Mouse (Mus musculus) neural tube, embryonic 11.5 days (tissue): ENCODE data around the gene Jup. TPM values are rescaled to one million over a fixed set of nuclear protein-coding genes. Genes with fewer than 3 reads are reported as not detected.

ENCODE experiments used
- ATAC-seq: fragments of 200-750 bp; cut with Nextera tagmentation; 2 replicates; pipeline ENCODE4 v1.8.0; 2017; ENCODE audit warnings: moderate number of reproducible peaks, mild to moderate bottlenecking, moderate TSS enrichment, moderate library complexity; ENCODE audit not compliant: insufficient read depth, low FRiP score, low TSS enrichment
- DNase-seq: peaks from one replicate; pipeline ENCODE4 v3.0.0-alpha.2; 2015; ENCODE audit warnings: low spot score
- H3K27ac ChIP-seq: fragments of 300-500 bp; sonication (generic); 2 replicates; pipeline ENCODE4 v1.5.1; 2014; ENCODE audit warnings: low read depth, mild to moderate bottlenecking, low read length
- H3K27me3 ChIP-seq: fragments of 300-500 bp; sonication (generic); 2 replicates; pipeline ENCODE4 v1.6.1; 2014; ENCODE audit warnings: mild to moderate bottlenecking, low read length, mixed read lengths; ENCODE audit not compliant: control insufficient read depth, insufficient read depth
- H3K36me3 ChIP-seq: fragments of 300-500 bp; sonication (generic); 2 replicates; pipeline ENCODE4 v1.6.1; 2014; ENCODE audit warnings: mild to moderate bottlenecking, low read length, moderate library complexity, mixed read lengths; ENCODE audit not compliant: control insufficient read depth, insufficient read depth
- H3K4me1 ChIP-seq: fragments of 300-500 bp; sonication (generic); 2 replicates; pipeline ENCODE4 v1.6.1; 2014; ENCODE audit warnings: low read length, mixed read lengths; ENCODE audit not compliant: control insufficient read depth, insufficient read depth
- H3K4me2 ChIP-seq: fragments of 300-500 bp; sonication (generic); 2 replicates; pipeline ENCODE4 v1.6.1; 2014; ENCODE audit warnings: low read depth, mild to moderate bottlenecking, moderate library complexity
- H3K4me3 ChIP-seq: fragments of 300-500 bp; sonication (generic); 2 replicates; pipeline ENCODE4 v1.5.1; 2014; ENCODE audit warnings: low read depth, low read length
- H3K9ac ChIP-seq: fragments of 300-500 bp; sonication (generic); 2 replicates; pipeline ENCODE4 v1.6.1; 2014; ENCODE audit warnings: mild to moderate bottlenecking, low read length
- H3K9me3 ChIP-seq: fragments of 300-500 bp; sonication (generic); 2 replicates; pipeline ENCODE4 v1.6.1; 2016; ENCODE audit warnings: low read length; ENCODE audit not compliant: control insufficient read depth
- WGBS: fragments of 180-500 bp; shearing (Covaris S2); extraction: QIAGEN DNeasy Blood & Tissue Kit; methylation state at CpG from one replicate; pipeline ENCODE4 v1.1.7; 2014; 5-methylcytosine and 5-hydroxymethylcytosine counted together
- polyA plus RNA-seq: library from polyadenylated mRNA; unstranded; fragments of >200 nt; fragmentation: Nextera tagmentation; extraction: Ambion mirVana; gene quantifications from 2 replicates; pipeline ENCODE4 v1.2.1, GENCODE M21; 2014

The Jup gene
- polyA plus RNA-seq, 1 experiment from 2014 or later: 48.8 TPM

- no peak overlapping the region for H3K9ac ChIP-seq
- H3K36me3 ChIP-seq: no peaks in the 10 kb centered on the region
- DNase-seq: no peak
- no peak overlapping the region for H3K4me3 ChIP-seq
- peaks cover 8% of the 10 kb centered on the region; the same call in 1 of the 2 replicates for H3K27me3 ChIP-seq
- ATAC-seq: no peak
- 82% methylated on average over 11 of the region's 11 CpGs for WGBS
- H3K4me1 ChIP-seq: peaks cover 7% of the 10 kb centered on the region; the same call in 1 of the 2 replicates
- H3K9me3 ChIP-seq: no peaks in the 10 kb centered on the region
- H3K27ac ChIP-seq: no peak overlapping the region
- no peak overlapping the region for H3K4me2 ChIP-seq
Observed at GRCm38 (mm10) chr11:100411736-100412135, 14.2 kb upstream of the Jup start.

GRCm38 (mm10) chr11:100409686-100410085, 12.1 kb upstream of the Jup start:
- WGBS: 81% methylated on average over 3 of the region's 3 CpGs
- DNase-seq (no peak), ATAC-seq (no peak)
- H3K36me3 ChIP-seq: no peaks in the 10 kb centered on the region
- no peak overlapping the region for H3K4me2 ChIP-seq
- no peak overlapping the region for H3K27ac ChIP-seq
- 0 out of 2 replicates have a peak, but pooled peaks cover 3% of the 10 kb centered on the region for H3K27me3 ChIP-seq
- H3K9me3 ChIP-seq: no peaks in the 10 kb centered on the region
- H3K4me1 ChIP-seq: peaks cover 7% of the 10 kb centered on the region; the same call in 1 of the 2 replicates
- H3K9ac ChIP-seq: no peak overlapping the region
- H3K4me3 ChIP-seq: no peak overlapping the region

- ATAC-seq: no peak
- H3K36me3 ChIP-seq: no peaks in the 10 kb centered on the region
Observed at GRCm38 (mm10) chr11:100408835-100409462, 11.4 kb upstream of the Jup start.

GRCm38 (mm10) chr11:100408076-100408834, 10.7 kb upstream of the Jup start:
- WGBS: 45% methylated on average over 10 of the region's 10 CpGs
- Histone ChIP-seq H3K27me3 (no peaks in the 10 kb centered on the region), H3K9ac (no peak overlapping the region), H3K4me1 (peaks cover 1% of the 10 kb centered on the region; the same call in 1 of the 2 replicates), H3K36me3 (no peaks in the 10 kb centered on the region), H3K4me3 (no peak overlapping the region), H3K9me3 (no peaks in the 10 kb centered on the region), H3K4me2 (no peak overlapping the region), H3K27ac (no peak overlapping the region)
- DNase-seq (peak; percentile 60), ATAC-seq (no peak)

More at GRCm38 (mm10) chr11:100408835-100409462, 11.4 kb upstream of the Jup start:
- 93% methylated on average over 12 of the region's 12 CpGs for WGBS
- no peak overlapping the region for H3K4me3 ChIP-seq
- H3K9me3 ChIP-seq: no peaks in the 10 kb centered on the region
- H3K4me2 ChIP-seq: no peak overlapping the region
- H3K27me3 ChIP-seq: 0 out of 2 replicates have a peak, but pooled peaks cover 3% of the 10 kb centered on the region
- no peak overlapping the region for H3K9ac ChIP-seq
- DNase-seq: no peak
- H3K4me1 ChIP-seq: peaks cover 6% of the 10 kb centered on the region; the same call in 1 of the 2 replicates
- no peak overlapping the region for H3K27ac ChIP-seq

GRCm38 (mm10) chr11:100406995-100407705, 9.6 kb upstream of the Jup start:
- no peak for ATAC-seq
- Histone ChIP-seq H3K36me3 (no peaks in the 10 kb centered on the region), H3K27ac (no peak overlapping the region), H3K9ac (no peak overlapping the region), H3K4me2 (no peak overlapping the region), H3K4me3 (no peak overlapping the region), H3K4me1 (no peaks in the 10 kb centered on the region; the same call in 1 of the 2 replicates), H3K9me3 (no peaks in the 10 kb centered on the region), H3K27me3 (no peaks in the 10 kb centered on the region)
- WGBS: 78% methylated on average over 5 of the region's 5 CpGs
- DNase-seq: no peak

- no peak for DNase-seq
- H3K9ac ChIP-seq: no peak overlapping the region
- ATAC-seq: no peak
- H3K27me3 ChIP-seq: no peaks in the 10 kb centered on the region
- 83% methylated on average over 8 of the region's 8 CpGs for WGBS
- H3K4me2 ChIP-seq: no peak overlapping the region
- no peaks in the 10 kb centered on the region for H3K9me3 ChIP-seq
- H3K36me3 ChIP-seq: no peaks in the 10 kb centered on the region
- no peak overlapping the region for H3K27ac ChIP-seq
- no peak overlapping the region for H3K4me3 ChIP-seq
- no peaks in the 10 kb centered on the region; the same call in 1 of the 2 replicates for H3K4me1 ChIP-seq
Observed at GRCm38 (mm10) chr11:100406273-100406672, 8.7 kb upstream of the Jup start.

- WGBS: 84% methylated on average over 3 of the region's 3 CpGs
Observed at GRCm38 (mm10) chr11:100404456-100405074, 7.0 kb upstream of the Jup start.

GRCm38 (mm10) chr11:100403445-100404134, 6.0 kb upstream of the Jup start:
- no peak overlapping the region for H3K4me2 ChIP-seq
- H3K27me3 ChIP-seq: no peaks in the 10 kb centered on the region
- no peaks in the 10 kb centered on the region for H3K9me3 ChIP-seq
- DNase-seq (no peak), ATAC-seq (no peak)
- H3K27ac ChIP-seq: no peak overlapping the region
- H3K9ac ChIP-seq: no peak overlapping the region
- H3K4me3 ChIP-seq: no peak overlapping the region
- no peaks in the 10 kb centered on the region for H3K36me3 ChIP-seq
- 76% methylated on average over 10 of the region's 10 CpGs for WGBS
- no peaks in the 10 kb centered on the region for H3K4me1 ChIP-seq

More at GRCm38 (mm10) chr11:100404456-100405074, 7.0 kb upstream of the Jup start:
- H3K36me3 ChIP-seq: no peaks in the 10 kb centered on the region
- H3K4me3 ChIP-seq: no peak overlapping the region
- no peaks in the 10 kb centered on the region for H3K9me3 ChIP-seq
- no peak for ATAC-seq
- H3K4me2 ChIP-seq: no peak overlapping the region
- H3K27ac ChIP-seq: no peak overlapping the region
- no peaks in the 10 kb centered on the region; the same call in 1 of the 2 replicates for H3K4me1 ChIP-seq
- H3K27me3 ChIP-seq: no peaks in the 10 kb centered on the region
- DNase-seq: no peak
- no peak overlapping the region for H3K9ac ChIP-seq
